Mouse (Mus musculus): Measurements from ENCODE around the gene Pim1.

DNA sequence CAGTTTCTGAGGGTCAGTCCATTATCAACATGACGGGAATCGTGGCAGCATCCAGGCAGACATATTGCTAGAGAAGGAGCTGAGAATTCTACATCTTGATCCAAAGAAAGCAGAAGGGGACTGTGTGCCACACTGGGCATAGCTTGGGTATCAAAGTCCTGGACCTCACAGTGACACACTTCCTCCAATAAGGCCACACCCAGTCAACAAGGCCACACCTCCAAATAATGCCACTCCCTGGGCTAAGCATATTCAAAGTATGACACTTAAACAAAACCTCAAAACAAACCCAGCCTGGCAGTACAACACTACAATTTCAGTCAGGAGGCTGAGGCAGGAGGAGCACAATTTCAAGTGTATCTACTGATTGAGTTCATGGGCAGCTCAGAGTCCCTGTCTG is 7.3 kb upstream of the Pim1 start:
- TF ChIP-seq EP300 (IDR thresholded peaks at IDR 0.05; ENCODE audit: insufficient read depth, low read depth, low read length) (no peak), CTCF (IDR thresholded peaks at IDR 0.05; ENCODE audit: low read depth, low read length) (no peak)
